Mouse (Mus musculus): Measurements from ENCODE around the gene Smurf1.

- TF ChIP-seq EP300 (IDR thresholded peaks at IDR 0.05; ENCODE audit: low read depth) (no peak), CTCF (IDR thresholded peaks at IDR 0.05; ENCODE audit: low read depth) (no peak)
Observed at GRCm38 (mm10) chr5:144979110-144979509, 13.5 kb upstream of the Smurf1 start.

Data from liver, embryonic 14.5 days (tissue).